Comparison of ENCODE assay signal across 30 mouse cellular contexts in genomic region chr8:30733385-30733784, GRCm38 (mm10).
DNase-seq lines count a peak whose midpoint lies in the region; ATAC-seq and TF ChIP-seq lines count a peak whose summit lies in the region.
"Had no signal": no experiment of that assay in that cellular context is flagged by ENCODE, and none has a peak within 500 bp of the region (broad histone marks: within the 10 kb centered on the region; RNA-seq: fewer than 3 reads in every experiment).

No protein-coding gene starts in this region.

- WGBS in hindbrain, embryonic 11.5 days, result 78% methylated on average over 6 of the region's 6 CpGs
- WGBS in hindbrain, postnatal 0 days, result 68% methylated on average over 6 of the region's 6 CpGs
- 55% methylated on average over 6 of the region's 6 CpGs for WGBS in kidney, postnatal 0 days
- 89% methylated on average over 6 of the region's 6 CpGs for WGBS in neural tube, embryonic 12.5 days
- WGBS in midbrain, embryonic 16.5 days, result 74% methylated on average over 6 of the region's 6 CpGs

- H3K4me3 ChIP-seq in hindbrain, embryonic 11.5 days (ENCODE audit: low read depth, low read length), result no peak overlapping the region
- no peak overlapping the region for H3K4me3 ChIP-seq in hindbrain, postnatal 0 days (ENCODE audit: low read length)
- no peak overlapping the region for H3K4me3 ChIP-seq in kidney, postnatal 0 days (replicated peaks; ENCODE audit: low read depth, low read length)
- H3K4me3 ChIP-seq in neural tube, embryonic 12.5 days, result no peak overlapping the region
- no peak overlapping the region for H3K4me3 ChIP-seq in midbrain, embryonic 16.5 days (ENCODE audit: low read depth, low read length)
- H3K4me3 ChIP-seq: embryonic facial prominence, embryonic 13.5 days; erythroblast, embryonic 14.5 days; gastrocnemius, adult 2 months; heart, embryonic 15.5 days; layer of hippocampus, adult 2 months; limb, embryonic 10.5 days; liver, embryonic 15.5 days; neural tube, embryonic 13.5 days had no signal

- TF ChIP-seq CTCF in hindbrain, postnatal 0 days (IDR thresholded peaks at IDR 0.05; ENCODE audit: low read depth), result no peak
- no peak for TF ChIP-seq CTCF in kidney, postnatal 0 days (IDR thresholded peaks at IDR 0.05; ENCODE audit: low read depth)

- no peaks in the 10 kb centered on the region for H3K9me3 ChIP-seq in hindbrain, embryonic 11.5 days (ENCODE audit: control insufficient read depth, low read length)
- H3K9me3 ChIP-seq in hindbrain, postnatal 0 days (ENCODE audit: low read length), result no peaks in the 10 kb centered on the region
- H3K9me3 ChIP-seq in kidney, postnatal 0 days (replicated peaks; ENCODE audit: low read length), result no peaks in the 10 kb centered on the region
- no peaks in the 10 kb centered on the region for H3K9me3 ChIP-seq in neural tube, embryonic 12.5 days
- H3K9me3 ChIP-seq in midbrain, embryonic 16.5 days (replicated peaks; ENCODE audit: control insufficient read depth, low read length, poor library complexity, severe bottlenecking), result no peaks in the 10 kb centered on the region
- H3K9me3 ChIP-seq: embryonic facial prominence, embryonic 13.5 days; heart, embryonic 15.5 days; limb, embryonic 10.5 days; liver, embryonic 15.5 days; neural tube, embryonic 13.5 days had no signal

- no peaks in the 10 kb centered on the region for H3K36me3 ChIP-seq in hindbrain, embryonic 11.5 days (ENCODE audit: control insufficient read depth, insufficient read depth, low read length)
- no peaks in the 10 kb centered on the region for H3K36me3 ChIP-seq in hindbrain, postnatal 0 days (ENCODE audit: insufficient read depth, low read length)
- H3K36me3 ChIP-seq in kidney, postnatal 0 days (ENCODE audit: insufficient read depth, low read length), result no peaks in the 10 kb centered on the region
- H3K36me3 ChIP-seq in neural tube, embryonic 12.5 days, result no peaks in the 10 kb centered on the region
- H3K36me3 ChIP-seq in midbrain, embryonic 16.5 days (ENCODE audit: control insufficient read depth, insufficient read depth, low read length), result no peaks in the 10 kb centered on the region
- H3K36me3 ChIP-seq: embryonic facial prominence, embryonic 13.5 days; G1E; heart, embryonic 15.5 days; limb, embryonic 10.5 days; liver, embryonic 15.5 days; neural tube, embryonic 13.5 days had no signal

- ATAC-seq in hindbrain, embryonic 11.5 days (ENCODE audit: low FRiP score), result peak; percentile 39; the same call in 1 of the 2 replicates
- no peak for ATAC-seq in hindbrain, postnatal 0 days
- peak; percentile 91 for ATAC-seq in kidney, postnatal 0 days (replicated peaks; ENCODE audit: low FRiP score, low read depth)
- 0 out of 2 replicates have a peak, but pooled peaks have one; percentile 53 for ATAC-seq in neural tube, embryonic 12.5 days (ENCODE audit: low FRiP score, low read depth)
- 0 out of 2 replicates have a peak, but pooled peaks have one; percentile 39 for ATAC-seq in midbrain, embryonic 16.5 days
- ATAC-seq: inflammation-experienced regulatory T-cells, adult 6 months; lung, postnatal 0 days had no signal

- H3K9ac ChIP-seq in hindbrain, embryonic 11.5 days (ENCODE audit: low read depth, low read length), result no peak overlapping the region
- H3K9ac ChIP-seq in hindbrain, postnatal 0 days (replicated peaks; ENCODE audit: low read length), result no peak overlapping the region
- no peak overlapping the region for H3K9ac ChIP-seq in kidney, postnatal 0 days (ENCODE audit: low read depth, low read length)
- H3K9ac ChIP-seq in neural tube, embryonic 12.5 days, result no peak overlapping the region
- H3K9ac ChIP-seq in midbrain, embryonic 16.5 days (ENCODE audit: low read depth, low read length), result no peak overlapping the region
- H3K9ac ChIP-seq: embryonic facial prominence, embryonic 13.5 days; heart, embryonic 15.5 days; liver, embryonic 15.5 days; neural tube, embryonic 13.5 days had no signal

- H3K27ac ChIP-seq in hindbrain, embryonic 11.5 days (ENCODE audit: low read depth, low read length), result no peak overlapping the region
- H3K27ac ChIP-seq in hindbrain, postnatal 0 days, result no peak overlapping the region
- H3K27ac ChIP-seq in kidney, postnatal 0 days, result no peak overlapping the region
- no peak overlapping the region for H3K27ac ChIP-seq in neural tube, embryonic 12.5 days
- H3K27ac ChIP-seq in midbrain, embryonic 16.5 days (ENCODE audit: low read length), result no peak overlapping the region; the same call in 1 of the 2 replicates
- H3K27ac ChIP-seq: embryonic facial prominence, embryonic 13.5 days; gastrocnemius, adult 2 months; heart, embryonic 15.5 days; layer of hippocampus, adult 2 months; limb, embryonic 10.5 days; liver, embryonic 15.5 days; neural tube, embryonic 13.5 days had no signal

- no peaks in the 10 kb centered on the region for H3K27me3 ChIP-seq in hindbrain, embryonic 11.5 days (ENCODE audit: control insufficient read depth, insufficient read depth, low read length)
- H3K27me3 ChIP-seq in hindbrain, postnatal 0 days (ENCODE audit: insufficient read depth, low read length), result no peaks in the 10 kb centered on the region
- no peaks in the 10 kb centered on the region for H3K27me3 ChIP-seq in kidney, postnatal 0 days (ENCODE audit: insufficient read depth, low read length)
- no peaks in the 10 kb centered on the region for H3K27me3 ChIP-seq in neural tube, embryonic 12.5 days (replicated peaks)
- H3K27me3 ChIP-seq in midbrain, embryonic 16.5 days (ENCODE audit: control insufficient read depth, insufficient read depth, low read depth, low read length), result no peaks in the 10 kb centered on the region
- H3K27me3 ChIP-seq: CH12.LX; embryonic facial prominence, embryonic 13.5 days; heart, embryonic 15.5 days; liver, embryonic 15.5 days; neural tube, embryonic 13.5 days had no signal

- H3K4me2 ChIP-seq in hindbrain, embryonic 11.5 days (replicated peaks; ENCODE audit: low read depth, low read length), result no peak overlapping the region
- H3K4me2 ChIP-seq in hindbrain, postnatal 0 days (ENCODE audit: low read depth, low read length), result no peak overlapping the region
- H3K4me2 ChIP-seq in kidney, postnatal 0 days (ENCODE audit: low read length), result no peak overlapping the region
- H3K4me2 ChIP-seq in neural tube, embryonic 12.5 days (replicated peaks), result no peak overlapping the region
- H3K4me2 ChIP-seq in midbrain, embryonic 16.5 days (ENCODE audit: low read length), result no peak overlapping the region
- H3K4me2 ChIP-seq: embryonic facial prominence, embryonic 13.5 days; heart, embryonic 15.5 days; liver, embryonic 15.5 days; neural tube, embryonic 13.5 days had no signal

- peak; percentile 4 for DNase-seq in hindbrain, embryonic 11.5 days (ENCODE audit: low spot score)
- no peak for DNase-seq in hindbrain, postnatal 0 days (ENCODE audit: low spot score)
- peak; percentile 39 for DNase-seq in kidney, postnatal 0 days (ENCODE audit: low spot score)
- no peak for DNase-seq in kidney, adult 9 months
- no peak for DNase-seq in neural tube, embryonic 10.5 days (ENCODE audit: extremely low spot score, low spot score)
- DNase-seq in lung, adult 18-20 months, result no peak
- DNase-seq: adrenal gland, adult 2 months; B cell, adult 2 months; cerebellum, adult 11 months; cerebellum, adult 9-11 months; gastrocnemius, adult 2 months; heart, postnatal 36 days; kidney, adult 2 months; liver; retina, postnatal 1 day; right cerebral cortex, postnatal 25 days; spleen, adult 18-20 months had no signal

- H3K4me1 ChIP-seq in hindbrain, embryonic 11.5 days (replicated peaks; ENCODE audit: control insufficient read depth, insufficient read depth, low read length), result no peaks in the 10 kb centered on the region
- H3K4me1 ChIP-seq in hindbrain, postnatal 0 days (ENCODE audit: insufficient read depth, low read length), result no peaks in the 10 kb centered on the region
- no peaks in the 10 kb centered on the region for H3K4me1 ChIP-seq in kidney, postnatal 0 days (replicated peaks; ENCODE audit: insufficient read depth, low read length)
- no peaks in the 10 kb centered on the region for H3K4me1 ChIP-seq in neural tube, embryonic 12.5 days
- H3K4me1 ChIP-seq in midbrain, embryonic 16.5 days (ENCODE audit: control insufficient read depth, insufficient read depth, low read length), result peaks cover 5% of the 10 kb centered on the region
- H3K4me1 ChIP-seq: embryonic facial prominence, embryonic 13.5 days; heart, embryonic 15.5 days; limb, embryonic 10.5 days; liver, embryonic 15.5 days; neural tube, embryonic 13.5 days had no signal

Comparison
In these comparisons a context has a peak if more than half of its experiments do, and no peak if none do; other contexts are left out.
1. DNase-seq: peak in hindbrain, embryonic 11.5 days (single experiment) and kidney, postnatal 0 days (single experiment); none in hindbrain, postnatal 0 days (single experiment), kidney, adult 9 months (single experiment), neural tube, embryonic 10.5 days (single experiment) and lung, adult 18-20 months (0 of 2).